Mouse (Mus musculus) mature B cell (primary cell): ENCODE measurements at regions not wholly inside any gene's neighbourhood (a gene's known extent, or its start where the extent isn't known, plus 50 kb on each side); places are given as distances from the start of the nearest gene placed in this dataset.

ENCODE experiments used
- in situ Hi-C: fragments of 300-500 bp; cut with MboI; formaldehyde crosslinking; loops from 2 replicates; pipeline ENCODE4 v1.14.3; 2019

- in situ Hi-C loops: no loop called here
These were observed 334.2 kb downstream of the Diras2 start for GRCm38 (mm10) chr13:52196917-52197316.

GRCm38 (mm10) chr13:52198649-52199348 lies 332.3 kb downstream of the Diras2 start:
- in situ Hi-C loops: no loop called here

- in situ Hi-C loops: no loop called here
These were observed 328.7 kb downstream of the Diras2 start for GRCm38 (mm10) chr13:52202372-52202771.

- in situ Hi-C loops: no loop called here
These were observed 325.1 kb downstream of the Diras2 start for GRCm38 (mm10) chr13:52205951-52206350.

- in situ Hi-C loops: no loop called here
These were observed 314.7 kb downstream of the Diras2 start for GRCm38 (mm10) chr13:52216343-52216742.

- in situ Hi-C loops: no loop called here
These were observed 314.0 kb downstream of the Diras2 start for GRCm38 (mm10) chr13:52217066-52217465.

GRCm38 (mm10) chr13:52217741-52218140 lies 313.3 kb downstream of the Diras2 start:
- in situ Hi-C loops: no loop called here

- in situ Hi-C loops: loop anchor here (5.0 kb wide), 1 partner anchor 375 kb away; the partner anchor contains the start of gene Gadd45g
These were observed 308.6 kb downstream of the Diras2 start for GRCm38 (mm10) chr13:52222315-52223097.

GRCm38 (mm10) chr13:52223098-52223962 lies 307.7 kb downstream of the Diras2 start:
- in situ Hi-C loops: loop anchor here (5.0 kb wide), 1 partner anchor 376 kb away; the partner anchor contains the start of gene Gadd45g

GRCm38 (mm10) chr13:52233971-52234370 lies 297.1 kb downstream of the Diras2 start:
- in situ Hi-C loops: no loop called here

- in situ Hi-C loops: no loop called here
These were observed 295.0 kb downstream of the Diras2 start for GRCm38 (mm10) chr13:52236105-52236504.

- in situ Hi-C loops: no loop called here
These were observed 291.5 kb downstream of the Diras2 start for GRCm38 (mm10) chr13:52239563-52239962.

- in situ Hi-C loops: no loop called here
These were observed 289.3 kb downstream of the Diras2 start for GRCm38 (mm10) chr13:52241761-52242160.

GRCm38 (mm10) chr13:52249492-52249891 lies 281.6 kb downstream of the Diras2 start:
- in situ Hi-C loops: no loop called here

- in situ Hi-C loops: loop anchor here (10.0 kb wide), 1 partner anchor 734 kb away; the partner anchor contains the start of gene Nfil3
These were observed 280.7 kb downstream of the Diras2 start for GRCm38 (mm10) chr13:52250371-52250770.

GRCm38 (mm10) chr13:52252303-52252702 lies 278.8 kb downstream of the Diras2 start:
- in situ Hi-C loops: loop anchor here (10.0 kb wide), 1 partner anchor 732 kb away; the partner anchor contains the start of gene Nfil3

GRCm38 (mm10) chr13:52252726-52253125 lies 278.4 kb downstream of the Diras2 start:
- in situ Hi-C loops: loop anchor here (10.0 kb wide), 1 partner anchor 732 kb away; the partner anchor contains the start of gene Nfil3

- in situ Hi-C loops: loop anchor here (10.0 kb wide), 1 partner anchor 732 kb away; the partner anchor contains the start of gene Nfil3
These were observed 277.9 kb downstream of the Diras2 start for GRCm38 (mm10) chr13:52253138-52253537.

GRCm38 (mm10) chr13:52254185-52254584 lies 276.9 kb downstream of the Diras2 start:
- in situ Hi-C loops: loop anchor here (10.0 kb wide), 1 partner anchor 731 kb away; the partner anchor contains the start of gene Nfil3

GRCm38 (mm10) chr13:52255697-52256096 lies 275.4 kb downstream of the Diras2 start:
- in situ Hi-C loops: loop anchor here (10.0 kb wide), 1 partner anchor 729 kb away; the partner anchor contains the start of gene Nfil3

GRCm38 (mm10) chr13:52258373-52258772 lies 272.7 kb downstream of the Diras2 start:
- in situ Hi-C loops: loop anchor here (10.0 kb wide), 1 partner anchor 726 kb away; the partner anchor contains the start of gene Nfil3
